Mouse (Mus musculus) layer of hippocampus, adult 18-20 months (tissue): ENCODE measurements around the gene 2310057M21Rik. TPM values are rescaled to one million over a fixed set of nuclear protein-coding genes. Genes with fewer than 3 reads are reported as not detected.
"Not testable (repeated sequence)": the region's sequence is repeated elsewhere in the genome, so short reads cannot be mapped to it uniquely, and the experiment has no call there.

Source experiments
- DNase-seq, 2 experiments: peaks; one replicate each; pipeline ENCODE4 v3.0.0; 2022; ENCODE audit warnings: low spot score in 2 of 2
- long read RNA-seq: library from polyadenylated mRNA; stranded (forward); transcript quantifications from one replicate; pipeline ENCODE4 v2.0.0, GENCODE M21; 2021
- total RNA-seq, 2 experiments: library from RNA; stranded (reverse); gene quantifications; 2 replicates each; pipeline ENCODE4 v1.2.3; 2021

Gene 2310057M21Rik
- total RNA-seq = 10 to 100 TPM; 32.4 to 33.3 TPM
- long read RNA-seq, full-length matches to known transcripts = 13 of 18 reads
- long read RNA-seq, partial matches to known transcripts = 1 of 18 reads
- long read RNA-seq, other reads (novel, unspliced or antisense) = 4 of 18 reads

DNA sequence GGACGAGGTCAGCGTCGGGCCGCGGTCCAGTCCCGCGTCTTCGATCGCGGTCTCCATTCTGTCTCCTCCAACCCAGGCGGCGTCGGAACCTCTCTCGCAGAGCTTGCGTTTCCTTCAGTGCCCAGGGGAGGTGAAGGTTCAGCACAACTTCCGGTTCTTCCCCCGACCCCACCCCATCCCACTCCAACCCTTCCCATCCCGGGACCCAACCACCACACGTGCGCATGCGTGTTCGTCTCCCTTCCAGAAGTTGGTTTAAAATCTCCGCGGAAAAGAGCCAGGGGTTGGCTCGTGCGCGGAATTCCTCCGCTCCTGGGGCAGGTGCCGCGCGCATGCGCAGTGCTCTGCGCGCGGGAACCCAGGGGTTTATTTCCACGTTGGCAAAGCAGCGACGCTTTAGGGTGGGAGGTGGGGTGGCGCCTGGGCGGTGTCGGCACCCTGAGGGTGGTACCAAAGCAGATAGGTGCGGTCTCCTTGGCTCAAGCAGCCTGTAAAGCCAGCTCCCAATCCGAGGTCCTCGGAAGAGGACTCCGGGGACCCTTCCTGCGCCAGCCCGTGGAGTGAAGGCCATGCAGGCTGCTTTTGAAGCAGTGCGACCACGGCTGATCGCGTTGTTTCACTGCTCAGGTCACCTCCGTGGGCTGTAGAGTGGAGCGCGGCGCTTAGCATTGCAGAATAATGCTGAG is at the start of gene 2310057M21Rik:
TSS of gene 2310057M21Rik (minus strand) at position 145 of the 686 bp plus-strand sequence.
- peak; percentile 93 to 95 for DNase-seq

- DNase-seq = no peak
Measured at GRCm38 (mm10) chr7:131411941-131412270, 49.3 kb upstream of the 2310057M21Rik start.

- DNase-seq = peak in 1 of 2 experiments; percentile 26
Measured at GRCm38 (mm10) chr7:131411221-131411940, 48.8 kb upstream of the 2310057M21Rik start.

DNA sequence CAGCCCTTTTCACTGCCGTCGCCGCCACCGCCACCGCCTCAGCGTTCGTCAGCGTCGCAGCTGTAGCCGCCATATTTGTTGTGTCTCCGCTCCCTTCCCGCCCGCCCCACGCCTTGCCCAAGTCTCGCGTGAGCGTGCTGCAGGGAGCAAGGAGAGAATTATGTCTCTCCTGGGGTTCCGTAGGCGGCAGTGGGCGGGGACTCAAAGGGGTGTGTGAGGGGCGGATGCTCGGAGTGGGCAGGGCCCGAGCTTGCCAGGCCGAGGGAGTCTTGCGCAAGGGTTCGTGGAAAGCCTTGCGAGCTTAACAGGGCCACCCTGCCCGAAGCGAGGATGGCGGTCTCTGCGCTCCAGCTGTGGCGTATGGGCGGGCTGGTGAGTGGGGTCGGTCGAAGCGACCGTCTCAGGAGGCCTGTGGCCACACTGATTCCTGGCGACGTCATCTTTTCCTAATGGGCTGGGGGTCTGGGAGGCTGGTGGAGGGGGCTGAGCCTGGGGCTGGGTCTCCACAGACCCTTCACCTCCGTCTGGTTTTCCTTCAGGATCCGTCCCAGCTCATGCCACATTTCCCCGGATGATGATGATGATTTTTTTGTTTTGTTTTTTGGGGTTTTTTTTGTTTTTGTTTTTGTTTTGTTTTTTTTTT is 48.0 kb upstream of the 2310057M21Rik start, which contains the start of the genes Ikzf5 and Acadsb:
TSS of gene Ikzf5 (minus strand) at position 106 of the 643 bp plus-strand sequence.
TSS of gene Acadsb (plus strand) at position 186 of the 643 bp plus-strand sequence.
- DNase-seq = peak; percentile 98 to 99

DNA sequence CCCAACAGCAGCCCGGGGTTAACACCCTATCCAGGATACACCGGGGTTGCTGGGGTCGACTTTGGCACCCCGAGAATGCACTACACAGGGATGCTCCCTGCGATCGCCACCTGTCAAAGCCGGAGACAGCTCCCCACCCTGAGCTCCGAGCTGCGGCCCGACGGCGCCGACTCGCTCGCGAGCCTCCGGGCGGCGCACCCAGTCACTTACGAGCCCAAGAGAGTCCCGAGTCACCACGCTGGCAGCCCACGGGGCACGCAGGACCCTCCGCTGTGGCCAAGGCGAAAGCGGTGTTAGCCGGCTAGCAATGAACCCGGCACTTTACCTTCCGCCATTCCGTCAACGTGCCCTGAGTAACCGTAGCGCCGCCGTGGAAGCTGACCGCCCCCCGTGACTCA is 47.4 kb upstream of the 2310057M21Rik start:
- DNase-seq = peak; percentile 29 to 32

DNA sequence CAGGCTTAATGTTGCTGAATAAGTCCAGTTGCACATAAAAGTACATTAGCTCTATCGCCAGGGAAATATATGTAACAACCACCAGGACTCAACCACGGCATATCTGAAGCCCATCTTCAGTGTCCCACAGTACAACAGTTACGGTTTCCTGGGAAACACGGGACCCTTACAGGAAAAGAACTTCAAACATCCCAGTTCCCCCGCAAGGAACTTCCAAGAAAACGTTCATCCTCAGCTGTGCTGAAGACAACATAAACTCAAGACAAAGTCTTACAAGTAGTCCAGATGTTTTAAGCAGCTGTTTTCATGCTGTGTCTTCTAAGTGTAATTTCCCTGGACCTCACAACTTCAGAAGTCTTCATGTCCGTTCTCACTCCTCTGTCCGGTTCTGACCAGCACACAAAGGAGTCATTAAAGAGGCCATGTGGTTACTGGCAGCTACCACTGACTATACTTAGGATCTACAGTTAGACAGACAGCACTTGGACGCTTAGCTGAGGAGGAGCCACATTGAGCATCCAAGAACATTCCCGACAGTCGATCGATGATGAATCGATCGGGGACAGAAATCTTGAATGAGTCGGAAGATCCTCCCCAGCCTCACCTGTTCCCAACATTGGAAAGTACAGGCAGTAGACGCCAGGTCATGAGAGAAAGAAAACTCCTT is 46.9 kb upstream of the 2310057M21Rik start:
- DNase-seq = no peak

- not testable (repeated sequence) for DNase-seq
Measured at GRCm38 (mm10) chr7:131391761-131392160, 29.2 kb upstream of the 2310057M21Rik start.

DNA sequence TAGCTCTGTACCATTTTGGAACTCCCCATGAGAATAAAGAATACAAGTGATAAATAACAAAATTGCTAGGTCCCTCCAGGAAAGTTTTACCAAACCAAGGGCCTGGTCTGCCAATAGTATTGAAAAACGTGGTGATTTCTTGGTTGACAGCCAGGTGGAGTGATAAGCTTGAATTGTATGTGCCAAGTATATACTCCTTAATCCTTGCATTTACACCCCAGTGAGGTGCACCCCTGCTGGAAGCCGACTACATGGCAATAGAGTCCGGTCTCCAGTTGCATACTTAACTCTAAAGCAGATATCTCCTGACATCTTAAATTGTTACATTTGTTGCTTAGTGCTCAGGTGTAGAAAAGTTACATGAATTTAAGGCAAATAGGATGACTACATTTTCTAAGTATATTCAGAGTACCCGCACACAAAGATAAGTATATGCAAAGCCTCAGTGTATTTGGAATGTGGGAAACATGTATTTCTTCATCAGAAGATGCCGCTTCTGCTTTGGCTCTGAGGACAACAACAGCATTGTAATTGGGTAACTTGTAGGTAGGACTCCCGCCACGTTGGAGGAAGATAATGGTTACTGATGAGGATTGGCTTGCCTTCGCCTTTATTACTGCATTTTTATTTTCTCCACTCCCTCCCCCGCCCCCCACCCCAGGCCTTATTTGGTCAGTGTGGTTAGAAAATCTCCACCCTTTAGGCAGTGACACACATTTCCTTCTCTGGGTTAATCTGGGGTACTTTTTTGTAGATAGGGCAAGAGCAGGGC is 9.5 kb upstream of the 2310057M21Rik start:
- no peak for DNase-seq

- no peak for DNase-seq
Measured at GRCm38 (mm10) chr7:131371470-131371860, 8.9 kb upstream of the 2310057M21Rik start.

DNA sequence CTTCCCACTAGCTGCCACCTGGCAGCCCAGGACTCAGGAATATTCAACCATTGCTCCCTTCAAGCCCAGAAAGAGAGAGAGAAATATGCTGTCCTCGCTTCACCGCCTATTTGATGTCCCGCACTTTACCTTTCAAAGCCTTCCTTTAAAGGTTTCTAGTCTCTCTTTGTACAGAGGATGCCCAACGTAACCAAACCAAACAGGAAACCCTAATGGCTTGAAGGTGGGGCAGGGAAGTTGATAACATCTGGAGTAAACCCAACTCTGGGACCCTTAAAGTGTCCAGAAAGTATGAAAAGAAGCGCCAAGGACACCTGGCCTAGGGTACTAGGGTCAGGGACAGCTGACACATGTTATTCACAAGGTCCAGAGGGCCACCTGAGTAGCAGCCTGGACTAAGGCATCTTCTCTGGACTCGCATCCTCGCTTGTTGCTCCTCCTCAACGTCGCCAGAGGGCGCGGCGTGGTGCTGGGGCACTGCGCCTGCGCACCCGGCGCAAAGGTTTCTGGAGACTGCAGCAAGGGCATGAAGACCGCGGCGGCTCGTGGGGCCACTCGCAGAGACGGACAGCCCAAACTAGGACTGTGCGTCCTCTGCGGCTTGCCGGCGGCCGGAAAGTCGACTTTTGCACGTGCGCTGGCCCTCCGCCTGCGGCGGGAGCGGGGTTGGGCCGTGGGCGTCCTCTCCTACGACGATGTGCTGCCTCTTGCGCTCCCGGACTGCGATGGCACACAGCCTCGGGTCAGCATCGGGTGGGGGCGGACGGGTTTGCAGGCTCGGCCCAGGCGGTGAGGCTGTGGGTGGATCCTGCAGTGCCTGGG is 8.3 kb upstream of the 2310057M21Rik start, which contains the start of gene Pstk:
TSS of gene Pstk (plus strand) at position 494 of the 822 bp plus-strand sequence.
- peak; percentile 87 to 93 for DNase-seq

DNA sequence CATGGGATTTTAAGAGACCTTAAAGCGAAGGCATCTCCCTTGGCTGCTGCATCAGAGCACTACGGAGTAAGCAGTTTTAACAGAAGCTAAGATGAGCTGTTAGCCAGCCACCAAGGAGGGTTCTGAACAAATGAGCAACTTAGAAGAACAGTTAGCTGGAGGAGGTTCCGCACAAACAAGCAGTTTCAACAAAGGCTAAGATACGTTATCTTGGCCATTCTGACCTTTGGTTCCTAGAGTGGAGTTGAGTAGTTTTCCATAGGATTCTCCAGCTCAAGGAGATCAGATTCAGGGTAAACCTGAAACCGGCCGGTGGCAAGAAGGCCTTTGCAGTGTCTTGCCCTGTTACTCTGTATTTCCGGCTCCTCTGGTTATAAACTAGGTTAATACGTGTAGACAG is 1.6 kb upstream of the 2310057M21Rik start:
- no peak for DNase-seq

DNA sequence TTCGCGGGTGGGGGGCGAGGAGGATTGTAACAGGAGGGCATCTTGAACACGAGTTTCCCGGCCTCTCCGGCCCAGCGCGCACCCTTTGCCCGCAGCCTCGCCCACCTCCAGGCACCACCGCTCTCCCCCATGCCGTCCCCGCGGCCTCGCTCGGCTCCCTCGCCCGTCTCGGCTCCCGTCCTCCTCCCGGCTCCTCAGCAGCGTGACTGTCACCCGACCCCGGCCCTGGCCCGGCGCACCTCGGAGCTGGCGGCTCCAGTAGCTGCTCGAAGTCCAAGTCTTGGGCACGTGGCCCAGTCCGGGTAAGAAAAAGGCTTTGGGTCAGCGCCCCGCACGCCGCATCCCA is 317 bp downstream of the 2310057M21Rik start:
- no peak for DNase-seq

DNA sequence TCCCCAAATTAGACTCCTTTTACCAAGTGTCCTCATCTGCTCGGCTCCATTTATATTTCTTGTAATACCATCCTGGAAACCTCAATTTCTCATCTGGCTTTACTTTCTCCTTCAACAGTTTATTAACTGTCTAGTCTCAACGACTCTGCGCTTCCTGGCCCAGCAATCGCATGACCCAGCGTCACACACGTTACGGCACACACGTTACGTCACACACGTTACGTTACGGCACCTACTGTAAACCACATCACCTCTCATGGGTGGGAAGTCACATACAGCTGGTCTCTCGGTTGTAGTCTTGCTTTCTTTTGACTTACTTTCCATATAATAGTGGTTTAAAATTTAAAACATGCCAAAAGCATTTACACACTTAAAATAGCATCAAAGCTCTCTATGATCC is 6.5 kb downstream of the 2310057M21Rik start:
- DNase-seq = no peak

GRCm38 (mm10) chr7:131345856-131346541 is 16.6 kb downstream of the 2310057M21Rik start:
- DNase-seq = peak in 1 of 2 experiments; percentile 22

GRCm38 (mm10) chr7:131337502-131338068 is 25.0 kb downstream of the 2310057M21Rik start:
- DNase-seq = no peak

- DNase-seq = no peak
Measured at GRCm38 (mm10) chr7:131333564-131333963, 29.0 kb downstream of the 2310057M21Rik start, which contains the start of gene Fam24a. Gene Fam24a, plus strand, starts transcription at chr7:131333864.

DNA sequence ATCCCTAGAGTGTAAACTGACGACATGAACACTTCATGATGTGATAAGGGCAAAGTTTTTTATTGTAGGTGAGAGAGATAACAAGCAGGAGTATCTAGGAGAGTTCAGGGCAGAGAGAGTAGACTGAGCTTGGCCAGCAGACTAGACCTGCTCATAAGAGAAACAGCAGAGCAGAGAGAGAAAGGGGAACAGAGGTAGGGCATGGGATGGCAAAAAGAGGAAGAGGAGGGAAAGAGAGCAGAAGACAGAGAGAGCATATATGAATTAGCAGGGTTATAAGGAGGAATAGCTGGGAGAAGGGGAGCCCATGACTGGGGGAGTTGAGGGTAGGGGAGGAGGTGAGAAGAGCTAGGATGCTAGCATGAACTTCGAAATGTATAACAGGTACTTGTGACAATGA is 30.9 kb downstream of the 2310057M21Rik start:
- no peak for DNase-seq

DNA sequence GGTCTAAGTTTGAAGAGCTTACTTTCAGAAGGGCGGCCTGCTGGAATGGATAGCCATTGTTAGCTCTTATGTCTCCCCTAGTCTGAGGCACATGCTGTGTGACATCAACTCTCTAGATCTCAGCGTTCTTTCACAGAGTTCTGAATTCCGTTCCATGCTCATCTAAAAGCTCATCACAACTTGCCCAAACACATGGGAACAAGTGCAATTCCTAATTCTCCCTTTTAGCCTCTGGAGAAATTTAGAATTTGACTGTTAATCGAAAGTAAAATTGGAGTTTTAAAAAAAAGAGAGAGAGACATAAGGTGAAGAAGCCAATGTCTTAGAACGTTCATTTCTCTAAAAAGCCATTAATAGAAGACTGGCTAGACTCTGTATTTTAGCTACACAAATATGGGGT is 33.1 kb downstream of the 2310057M21Rik start, which contains the start of gene Fam24b:
TSS of gene Fam24b (minus strand) at position 101 of the 400 bp plus-strand sequence.
- no peak for DNase-seq
